Mouse (Mus musculus) hematopoietic multipotent progenitor cell, adult 10-12 weeks (in vitro differentiated cells): ENCODE data around the gene Gpr63. TPM values are rescaled to one million over a fixed set of nuclear protein-coding genes. Genes with fewer than 3 reads are reported as not detected.

Experiments
- polyA plus RNA-seq: library from polyadenylated mRNA; stranded (reverse); fragments of >175 nt; gene quantifications from 2 replicates; pipeline ENCODE4 v1.2.3, GENCODE M21; 2012; ENCODE audit warnings: low replicate concordance

Gpr63 gene
- polyA plus RNA-seq: 0.31 and 0.66 TPM in 2 replicates

DNA sequence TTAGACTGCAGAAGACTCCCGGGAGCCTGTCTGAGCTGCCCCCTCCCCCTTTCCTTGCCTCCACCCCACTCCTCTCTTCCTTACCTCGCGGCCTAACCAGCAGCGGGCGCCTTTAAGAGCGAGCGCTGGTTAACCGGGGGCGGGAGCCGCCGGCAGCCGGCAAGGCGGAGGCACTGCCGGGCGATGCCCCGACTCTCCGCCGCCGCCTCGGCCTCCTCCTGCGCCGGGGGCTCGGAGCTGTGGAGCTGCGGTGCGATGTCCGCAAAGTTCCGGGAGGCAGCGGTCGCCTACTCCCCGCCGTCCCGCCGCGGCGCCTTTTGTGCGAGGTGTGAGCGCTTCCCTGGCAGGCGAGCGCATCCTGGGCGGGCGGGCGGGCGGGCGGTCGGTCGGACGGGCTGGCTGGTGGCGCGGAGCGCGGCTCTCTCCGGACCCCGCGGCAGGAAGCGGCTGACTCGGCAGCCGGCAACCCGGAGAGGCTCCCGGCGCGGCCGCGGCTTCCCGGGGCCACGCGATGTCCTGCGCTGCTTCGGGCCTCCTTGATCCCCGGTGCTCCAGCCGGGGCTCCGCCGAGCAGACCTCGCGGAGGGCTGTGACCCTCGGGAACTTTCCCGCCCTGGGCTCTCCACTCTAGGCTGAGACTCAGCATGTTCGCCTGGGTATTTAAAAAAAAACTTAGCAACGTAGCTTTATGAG lies at the start of gene Gpr63:
Gene Gpr63, plus strand, starts transcription at position 109 of the 693 bp plus-strand sequence.

Other genes with a start within 250 kb of the Gpr63 start
- not detected in 2 replicates for gene Klhl32, start 115.3 kb upstream of the Gpr63 start, polyA plus RNA-seq
- 6.5 and 8.1 TPM in 2 replicates for gene Ndufaf4, start 68.3 kb upstream of the Gpr63 start, polyA plus RNA-seq